10 mouse cellular contexts compared by ENCODE assay signal in genomic region chr7:123365876-123366741, GRCm38 (mm10). TPM values are rescaled to one million over a fixed set of nuclear protein-coding genes. Genes with fewer than 3 reads are reported as not detected.
DNase-seq lines count a peak whose midpoint lies in the region; ATAC-seq and TF ChIP-seq lines count a peak whose summit lies in the region.
"Had no signal": no experiment of that assay in that cellular context is flagged by ENCODE, and none has a peak within 500 bp of the region (broad histone marks: within the 10 kb centered on the region; RNA-seq: fewer than 3 reads in every experiment).

No protein-coding gene starts in this region.

- 48% methylated on average over 7 of the region's 7 CpGs for WGBS in heart, adult 2 months
- WGBS in lung, embryonic 15.5 days, result 81% methylated on average over 7 of the region's 7 CpGs

- intact Hi-C loops in heart, adult 2 months (cut with DNase I), result loop anchor here (2.0 to 5.0 kb wide), 2 partner anchors 25 to 34 kb away; no protein-coding TSS in a partner anchor
- intact Hi-C loops in heart, postnatal 10 days (cut with DNase I), result loop anchor here (5.0 kb wide), 1 partner anchor 34 kb away; no protein-coding TSS in a partner anchor

- no peak for TF ChIP-seq EP300 in heart, adult 2 months (IDR thresholded peaks at IDR 0.05; ENCODE audit: insufficient read depth, low read depth, low read length)

- peak; percentile 32 for ATAC-seq in G1E (ENCODE audit: extremely low read depth, insufficient number of reproducible peaks, low FRiP score, poor library complexity, severe bottlenecking)
- ATAC-seq in lung, embryonic 15.5 days (ENCODE audit: borderline replicate concordance, extremely low read depth, low FRiP score, low TSS enrichment), result no peak
- ATAC-seq in CD4-positive, CD25-positive, alpha-beta regulatory T cell, adult 4 months, result no peak

- no peak for TF ChIP-seq CTCF in heart, adult 2 months (IDR thresholded peaks at IDR 0.05)
- no peak for TF ChIP-seq CTCF in G1E (IDR thresholded peaks at IDR 0.05; ENCODE audit: low read depth, low read length)

- H3K36me3 ChIP-seq in heart, adult 2 months (ENCODE audit: control insufficient read depth, insufficient read depth, low read length), result peaks cover 9% of the 10 kb centered on the region
- H3K36me3 ChIP-seq in G1E (replicated peaks), result peaks cover 43% of the 10 kb centered on the region
- H3K36me3 ChIP-seq in lung, embryonic 15.5 days, result no peaks in the 10 kb centered on the region

- no peak overlapping the region for H3K9ac ChIP-seq in heart, adult 2 months (ENCODE audit: low read depth, low read length)
- no peak overlapping the region for H3K9ac ChIP-seq in lung, embryonic 15.5 days

- DNase-seq in heart, adult 2 months, result peak; percentile 40 to 42
- no peak for DNase-seq in heart, postnatal 10 days
- peak; percentile 63 for DNase-seq in G1E (ENCODE audit: low spot score)
- DNase-seq in cerebellum, postnatal 14 days, result peak; percentile 55 to 60
- DNase-seq in left cerebral cortex, adult 9 months (ENCODE audit: low spot score in 2 of 2), result no peak
- no peak for DNase-seq in frontal cortex, postnatal 25 days (ENCODE audit: low spot score in 2 of 2)
- DNase-seq: adrenal gland, postnatal 36 days; thymus, postnatal 14 days had no signal

- no peaks in the 10 kb centered on the region for H3K27me3 ChIP-seq in heart, adult 2 months (ENCODE audit: control insufficient read depth, insufficient read depth, low read length)
- no peaks in the 10 kb centered on the region for H3K27me3 ChIP-seq in G1E (ENCODE audit: insufficient read depth, low read length)
- H3K27me3 ChIP-seq in lung, embryonic 15.5 days, result no peaks in the 10 kb centered on the region

- no peak for TF ChIP-seq POLR2A in heart, adult 2 months (IDR thresholded peaks at IDR 0.05; ENCODE audit: insufficient read depth, low read depth, low read length)

- peak overlapping the region; percentile 48 for H3K27ac ChIP-seq in heart, adult 2 months
- peak overlapping the region; percentile 41; the same call in 1 of the 2 replicates for H3K27ac ChIP-seq in lung, embryonic 15.5 days

- peaks cover 9% of the 10 kb centered on the region for H3K79me2 ChIP-seq in heart, adult 2 months (replicated peaks; ENCODE audit: control insufficient read depth, insufficient read depth, low read length)

- H3K4me1 ChIP-seq in heart, adult 2 months (ENCODE audit: control insufficient read depth, insufficient read depth, low read length), result peaks cover 30% of the 10 kb centered on the region
- peaks cover 77% of the 10 kb centered on the region for H3K4me1 ChIP-seq in G1E (ENCODE audit: insufficient read depth, low read depth, low read length)
- H3K4me1 ChIP-seq in lung, embryonic 15.5 days, result peaks cover 45% of the 10 kb centered on the region

- no peak overlapping the region for H3K4me3 ChIP-seq in heart, adult 2 months
- peak overlapping the region; percentile 42; the same call in 1 of the 2 replicates for H3K4me3 ChIP-seq in G1E (ENCODE audit: low read depth, low read length)
- no peak overlapping the region for H3K4me3 ChIP-seq in lung, embryonic 15.5 days

- no peaks in the 10 kb centered on the region for H3K9me3 ChIP-seq in G1E (replicated peaks)
- no peaks in the 10 kb centered on the region for H3K9me3 ChIP-seq in lung, embryonic 15.5 days

- no peak overlapping the region for H3K4me2 ChIP-seq in lung, embryonic 15.5 days

RNA-seq across cellular contexts. Expression of gene Lcmt1, which starts 3.5 kb away (rescaled TPM):
- total RNA-seq in heart, adult 2 months (2021), result 10 to 100 TPM; 21.7 to 22.0 TPM
- 18.5 and 22.2 TPM in 2 replicates for polyA plus RNA-seq in heart, adult 2 months (2012; rRNA removed)
- 10 to 100 TPM; 27.6 to 29.5 TPM for total RNA-seq in heart, postnatal 10 days (2021)
- total RNA-seq in G1E (2014; fragmentation: Nextera tagmentation) (14.9 and 17.2 TPM in 2 replicates), G1E (2017) (31.4 and 37.9 TPM in 2 replicates)
- 3.8 and 5.6 TPM in 2 replicates for polyA plus RNA-seq in G1E (2012)
- polyA plus RNA-seq in lung, embryonic 15.5 days (2015; fragmentation: Nextera tagmentation; extraction: Ambion mirVana), result 46.2 and 48.5 TPM in 2 replicates
- 10 to 100 TPM; 25.5 to 32.4 TPM for polyA plus RNA-seq in CD4-positive, CD25-positive, alpha-beta regulatory T cell, adult 4 months (2017; shearing (Covaris generic))

RNA-seq across cellular contexts. Expression of gene Arhgap17, which starts 3.6 kb away (rescaled TPM):
- total RNA-seq in heart, adult 2 months (2021), result 10 to 100 TPM; 14.6 to 17.0 TPM
- 10.0 and 13.8 TPM in 2 replicates for polyA plus RNA-seq in heart, adult 2 months (2012; rRNA removed)
- total RNA-seq in heart, postnatal 10 days (2021), result 10 to 100 TPM; 22.4 to 24.2 TPM
- total RNA-seq in G1E (2014; fragmentation: Nextera tagmentation) (80.8 and 89.0 TPM in 2 replicates), G1E (2017) (16.1 and 21.1 TPM in 2 replicates)
- polyA plus RNA-seq in G1E (2012), result 106 and 133 TPM in 2 replicates
- polyA plus RNA-seq in lung, embryonic 15.5 days (2015; fragmentation: Nextera tagmentation; extraction: Ambion mirVana), result 16.7 and 18.5 TPM in 2 replicates
- polyA plus RNA-seq in CD4-positive, CD25-positive, alpha-beta regulatory T cell, adult 4 months (2017; shearing (Covaris generic)), result 10 to 100 TPM; 22.5 to 22.7 TPM

Comparison
In these comparisons a context has a peak if more than half of its experiments do, and no peak if none do; other contexts are left out.
1. DNase-seq: peak in heart, adult 2 months (2 of 2), G1E (single experiment) and cerebellum, postnatal 14 days (2 of 2); none in heart, postnatal 10 days (0 of 2), left cerebral cortex, adult 9 months (0 of 2) and frontal cortex, postnatal 25 days (0 of 2).